Mouse (Mus musculus) heart, adult 9 months (tissue): Measurements from ENCODE around the gene Kcnk4.
A peak's percentile ranks its signal among the peaks of the same experiment; 100 is the strongest.

Experiments
- DNase-seq, 2 experiments: peaks; one replicate each; pipeline ENCODE4 v3.0.0; 2022; ENCODE audit warnings: low spot score in 2 of 2

The Kcnk4 gene

GRCm38 (mm10) chr19:6968491-6969271 lies 34.4 kb upstream of the Kcnk4 start:
- DNase-seq = no peak

GRCm38 (mm10) chr19:6956461-6956860 lies 22.1 kb upstream of the Kcnk4 start:
- DNase-seq = no peak

DNA sequence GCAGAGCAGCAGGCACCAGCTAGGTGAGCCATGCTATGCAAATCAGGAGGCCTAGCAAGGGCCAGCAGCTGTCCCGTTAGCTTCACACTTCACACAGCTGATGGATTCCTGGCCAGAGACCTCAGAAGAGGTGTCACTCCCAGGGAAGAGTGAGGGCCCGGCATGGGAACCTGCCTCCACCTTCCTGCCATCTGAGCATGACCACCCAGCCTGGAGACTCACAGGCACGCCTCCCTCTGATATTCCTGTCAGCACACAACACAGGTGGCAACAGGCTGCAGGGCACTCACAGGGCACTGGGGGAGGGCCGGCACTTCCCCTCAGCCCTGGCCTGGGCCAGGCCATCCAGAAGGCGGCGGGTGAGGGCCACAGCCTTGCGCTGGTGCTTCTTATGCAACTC lies 21.1 kb upstream of the Kcnk4 start:
- DNase-seq = peak in 1 of 2 experiments; percentile 54

- no peak for DNase-seq
Observed at GRCm38 (mm10) chr19:6954046-6954445, 19.7 kb upstream of the Kcnk4 start.

GRCm38 (mm10) chr19:6952712-6953037 lies 18.4 kb upstream of the Kcnk4 start:
- peak; percentile 67 to 78 for DNase-seq

DNA sequence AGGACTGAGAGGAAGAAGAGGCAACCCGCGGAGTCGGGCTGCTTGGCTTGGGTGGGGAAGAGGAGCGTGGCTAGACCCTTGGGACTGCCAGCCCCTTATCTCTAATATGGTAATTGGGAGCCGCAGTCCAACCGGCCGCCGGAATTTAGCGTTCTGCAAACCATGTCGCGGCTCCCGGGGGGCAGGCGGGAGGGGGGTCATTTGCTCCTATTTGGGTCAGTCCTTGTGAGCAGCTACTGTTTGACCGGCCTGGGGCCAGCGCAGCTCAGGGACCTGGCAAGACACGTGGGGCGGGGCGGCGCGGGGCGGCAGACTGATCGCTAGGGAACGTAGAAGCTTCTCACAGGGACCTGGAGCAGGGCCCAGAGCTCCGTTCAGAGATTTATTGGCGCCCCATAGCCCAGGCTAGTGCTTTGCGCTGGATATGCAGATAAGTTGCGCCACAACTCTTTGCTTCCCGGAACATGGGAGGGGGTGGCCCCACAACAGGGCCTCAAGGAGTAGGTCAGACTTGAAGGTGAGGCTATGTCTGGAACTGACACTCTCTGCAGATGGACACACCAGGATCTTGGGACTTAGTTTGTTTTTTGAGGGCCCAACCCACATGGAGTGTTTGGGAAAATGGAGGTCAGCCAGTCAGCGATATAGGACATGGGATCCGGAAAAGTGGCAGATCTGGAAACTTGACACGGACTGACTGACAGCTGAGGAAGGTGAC lies 17.8 kb upstream of the Kcnk4 start:
- peak; percentile 89 to 92 for DNase-seq

DNA sequence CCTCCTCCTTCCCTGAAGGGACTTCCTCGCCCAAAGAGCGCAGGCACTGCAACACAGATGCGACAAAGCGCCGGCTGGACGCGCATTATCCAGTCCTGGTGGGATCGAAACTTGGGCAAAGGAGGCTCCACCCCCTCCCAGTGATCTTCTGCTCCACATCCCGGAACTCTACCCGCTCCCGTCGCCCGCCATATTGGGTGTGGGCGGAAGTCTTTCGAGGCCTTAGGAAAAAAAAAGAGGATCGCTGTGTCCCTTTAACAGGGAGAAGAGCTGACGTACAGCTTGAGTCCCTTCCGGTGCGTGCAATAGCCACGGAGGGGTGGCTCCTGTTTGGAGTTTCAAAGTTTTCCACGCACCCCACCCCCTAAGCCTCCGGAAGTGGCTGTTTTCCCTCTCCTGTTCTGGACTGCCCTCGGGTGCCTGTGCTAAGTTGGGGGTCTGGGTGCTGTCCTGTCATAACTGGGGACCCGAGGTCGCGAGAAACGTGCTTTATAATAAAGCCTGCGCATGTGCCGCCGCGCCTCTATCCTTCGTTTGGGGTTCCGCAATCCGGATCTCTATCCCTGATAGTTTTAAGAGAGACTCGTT lies 17.2 kb upstream of the Kcnk4 start:
- peak; percentile 98 to 99 for DNase-seq

GRCm38 (mm10) chr19:6950613-6951153 lies 16.4 kb upstream of the Kcnk4 start:
- DNase-seq = peak; percentile 67 to 70

DNA sequence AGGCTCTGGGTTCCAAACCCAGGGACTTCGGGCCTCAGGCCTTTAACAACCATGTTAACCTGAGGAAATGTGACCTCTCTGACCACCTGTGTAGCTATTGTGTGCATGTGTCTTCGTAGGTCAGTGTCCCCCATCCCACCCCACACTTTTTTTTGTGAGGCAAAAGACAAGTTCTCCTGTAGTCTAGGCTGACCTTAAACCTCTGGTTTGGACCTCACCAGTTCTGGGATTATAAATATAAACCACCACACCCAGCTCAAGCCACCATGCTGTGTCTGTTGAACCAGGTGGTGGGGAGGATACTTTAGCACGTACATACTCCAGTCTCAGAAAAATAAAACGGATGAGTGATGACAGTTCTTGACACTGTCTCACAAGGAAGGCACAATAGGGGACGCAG lies 15.6 kb upstream of the Kcnk4 start:
- DNase-seq = no peak

DNA sequence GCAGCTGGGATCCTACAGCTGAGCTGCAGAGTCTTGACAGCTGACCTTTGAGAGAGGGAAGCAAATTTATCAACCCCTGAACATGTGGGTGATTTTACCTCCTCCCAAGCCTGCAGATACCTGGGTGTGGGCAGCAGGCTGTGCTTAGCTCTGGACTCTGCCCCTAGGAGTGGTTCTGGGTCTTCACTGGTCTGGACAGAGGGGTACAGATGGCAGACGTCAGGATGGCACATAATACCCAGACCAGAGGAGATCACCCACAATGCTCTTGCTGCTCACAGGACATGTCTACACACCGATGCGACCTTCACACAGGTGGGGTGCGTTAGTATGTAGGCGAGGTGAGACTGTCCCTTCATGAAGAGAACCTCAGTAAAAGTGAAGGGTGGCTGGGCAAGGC lies 15.2 kb upstream of the Kcnk4 start:
- DNase-seq = no peak

DNA sequence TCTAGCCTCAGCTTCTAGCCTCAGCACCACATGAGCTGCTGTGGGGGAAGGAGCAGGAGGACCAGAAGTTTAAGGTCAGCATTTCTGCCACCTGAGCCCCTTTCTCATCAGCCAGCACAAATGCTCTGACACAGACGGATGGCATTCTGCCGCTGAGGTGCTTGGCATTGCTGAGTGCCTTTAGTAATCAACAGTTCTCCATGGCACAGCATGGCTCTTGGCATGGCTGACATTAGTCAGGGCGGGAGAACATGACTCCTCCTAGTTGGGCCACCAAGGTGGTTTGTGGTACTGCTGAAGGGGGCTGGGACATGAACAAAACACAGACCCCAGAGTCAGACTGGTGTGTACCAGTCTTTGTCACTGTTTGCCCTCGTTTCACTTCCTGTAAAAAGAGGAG lies 13.9 kb upstream of the Kcnk4 start:
- DNase-seq = no peak

GRCm38 (mm10) chr19:6947742-6948141 lies 13.4 kb upstream of the Kcnk4 start:
- DNase-seq = no peak

DNA sequence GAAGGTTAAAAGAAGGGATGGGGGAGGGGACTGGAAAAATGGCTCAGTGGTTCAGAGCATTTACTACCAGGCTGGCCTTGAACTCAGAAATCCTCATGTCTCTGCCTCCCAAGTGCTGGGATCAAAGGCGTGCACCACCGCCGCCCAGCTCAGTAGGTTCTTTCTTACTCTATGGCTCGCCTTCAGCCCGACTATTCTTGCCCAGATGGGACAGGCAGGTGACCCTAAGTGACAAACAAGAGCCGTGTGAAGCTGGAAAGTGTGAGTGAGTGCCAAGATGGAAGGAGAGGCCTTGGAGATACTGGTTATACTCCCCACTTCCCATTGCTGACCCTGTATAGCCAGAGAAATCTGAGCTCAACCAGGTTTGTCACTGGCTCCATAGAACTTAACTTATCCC lies 9.4 kb upstream of the Kcnk4 start:
- no peak for DNase-seq

GRCm38 (mm10) chr19:6942764-6943163 lies 8.4 kb upstream of the Kcnk4 start:
- no peak for DNase-seq

DNA sequence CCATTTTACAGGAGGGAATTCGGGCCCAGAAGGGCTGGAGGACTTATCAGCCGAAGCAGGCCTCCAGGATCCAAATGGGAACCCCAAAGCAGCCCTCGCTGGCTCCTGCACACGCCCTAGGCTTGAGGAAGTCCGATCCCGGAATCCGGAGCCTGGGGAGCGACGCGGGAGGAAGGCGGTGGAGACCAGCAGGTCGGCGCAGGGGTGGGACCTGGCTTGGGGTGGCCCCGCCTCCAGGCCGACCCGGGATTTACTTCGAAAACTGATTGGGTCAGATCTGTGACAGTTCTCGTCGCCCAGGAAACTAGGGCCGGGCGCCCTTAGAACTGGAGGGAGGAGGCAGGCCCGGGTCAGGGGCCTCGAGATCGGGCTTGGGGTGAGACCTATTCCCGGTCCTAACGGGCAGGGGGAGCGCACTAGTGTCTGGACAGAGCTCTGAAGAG lies 8.0 kb upstream of the Kcnk4 start, which contains the start of gene Gpr137:
Gene Gpr137 (minus strand): TSS at position 232 of the 443 bp plus-strand sequence.
- DNase-seq = peak; percentile 97 to 98

DNA sequence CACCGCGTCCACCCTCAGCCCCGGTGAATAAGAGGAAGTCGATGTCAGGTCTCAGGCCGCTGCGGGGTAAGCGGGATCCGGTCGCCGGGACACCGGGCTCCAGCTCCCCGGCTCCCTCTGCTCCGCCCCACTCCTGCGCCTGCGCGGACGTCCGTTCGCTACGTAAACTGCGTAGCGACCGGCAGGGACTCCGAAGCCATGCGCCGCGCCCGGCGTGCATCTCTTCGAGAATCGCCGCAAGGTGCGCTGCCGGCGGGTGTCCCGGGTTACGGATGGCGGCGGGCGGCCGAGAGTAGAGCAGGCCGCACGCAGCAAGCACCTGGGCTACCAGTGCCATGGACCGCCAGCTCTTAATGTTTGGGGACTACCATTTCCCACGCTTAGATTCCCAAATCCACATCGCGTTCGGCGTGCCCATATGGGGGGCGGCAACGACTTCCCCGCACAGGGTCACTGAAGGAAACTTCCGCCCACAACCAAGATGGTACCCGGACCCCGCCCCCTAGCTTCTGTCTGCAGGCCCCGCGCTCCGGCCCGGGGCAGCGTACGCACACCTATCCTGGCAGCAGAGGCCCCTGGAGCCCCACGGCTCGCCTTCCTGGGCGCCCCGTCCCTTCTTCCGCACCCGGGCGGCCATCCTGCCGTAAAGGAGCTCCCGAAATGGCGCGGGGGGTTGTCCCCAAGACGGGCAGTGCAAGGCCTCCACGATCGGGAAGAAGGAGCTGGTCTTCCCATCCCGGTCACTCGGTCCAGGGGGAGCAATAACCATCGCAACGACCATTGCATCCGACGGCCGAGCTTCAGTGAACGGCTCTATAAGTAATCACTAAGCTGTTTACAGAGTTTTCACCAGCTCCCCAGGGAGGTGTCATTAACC lies 7.3 kb upstream of the Kcnk4 start, which contains the start of gene Bad:
Gene Bad (plus strand): TSS at position 490 of the 877 bp plus-strand sequence.
- peak; percentile 88 to 93 for DNase-seq

GRCm38 (mm10) chr19:6940396-6941351 lies 6.4 kb upstream of the Kcnk4 start:
- DNase-seq = no peak

DNA sequence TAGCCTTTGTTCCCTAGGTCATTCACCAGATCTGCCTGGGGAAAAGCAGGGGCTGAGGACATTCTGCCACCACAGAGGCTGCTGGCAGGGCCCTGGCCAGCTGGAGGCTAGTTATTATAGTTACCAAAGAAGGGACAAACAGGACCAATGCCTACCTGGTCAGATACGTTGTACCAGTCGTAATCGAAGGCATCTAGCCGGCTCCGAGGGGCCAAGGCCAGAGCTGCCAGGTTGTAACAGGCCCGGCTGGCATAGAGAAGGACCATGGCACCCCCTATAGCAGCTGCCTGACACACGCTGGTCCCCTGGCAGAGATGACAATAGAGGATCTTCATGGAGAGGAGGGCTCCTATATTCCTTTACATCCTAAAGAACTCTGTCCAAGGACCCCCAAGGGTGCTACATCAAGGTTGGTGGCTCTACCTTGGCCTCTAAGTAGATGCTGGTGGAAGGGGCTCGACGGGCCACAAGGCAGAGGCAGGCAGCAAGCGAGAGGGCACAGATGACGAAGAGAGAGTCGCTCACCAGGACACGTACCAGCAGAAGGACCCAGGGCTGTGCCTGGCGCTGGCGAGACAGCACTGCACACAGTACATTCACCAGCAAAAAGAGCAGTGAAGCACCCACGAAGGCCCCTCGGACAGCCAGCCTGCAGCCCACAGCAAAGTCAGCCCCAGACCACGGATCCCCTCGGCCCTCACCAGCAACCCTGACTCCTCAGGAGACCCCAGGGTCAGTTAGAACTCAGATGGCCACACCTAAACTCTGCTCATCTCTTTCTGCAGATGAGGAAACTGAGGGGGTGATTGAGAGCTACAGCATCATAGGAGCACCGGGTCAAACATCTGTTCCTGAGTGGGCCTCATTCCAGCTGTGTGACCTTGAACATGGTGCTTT lies 5.0 kb upstream of the Kcnk4 start:
- DNase-seq = no peak
